Mouse (Mus musculus): ENCODE data around the gene Tmem151b. TPM values are rescaled to one million over a fixed set of nuclear protein-coding genes. Genes with fewer than 3 reads are reported as not detected.

Gene Tmem151b
- polyA plus RNA-seq, 1 experiment from 2014 or later: 1.7 TPM

DNA sequence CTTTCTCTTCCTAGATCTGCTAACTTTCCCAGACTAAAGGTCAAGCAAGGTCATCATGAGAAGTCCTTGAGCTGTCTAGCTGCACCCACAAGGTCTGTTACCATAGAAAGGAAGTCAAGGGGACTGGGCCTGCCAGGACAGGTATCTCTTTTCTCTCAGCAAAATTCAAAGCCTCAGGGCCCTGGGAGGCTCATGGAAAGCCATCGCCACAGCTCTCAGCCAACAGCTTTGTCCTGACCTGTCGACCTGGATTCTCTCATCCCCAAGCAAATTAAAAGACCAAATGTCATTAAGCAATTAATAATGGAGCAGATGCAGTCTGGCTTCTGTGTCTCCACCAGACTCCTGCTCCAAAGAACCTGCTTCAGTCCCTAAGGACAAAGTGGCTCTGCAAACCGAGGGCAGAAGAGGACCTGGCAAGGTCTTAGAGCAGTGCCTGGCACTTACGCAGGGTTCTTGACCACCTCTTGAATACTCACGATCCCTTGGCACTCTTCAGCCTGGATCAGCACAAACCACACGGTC lies 43.5 kb downstream of the Tmem151b start:
- Histone ChIP-seq H3K4me3 (ENCODE audit: low read depth, low read length) (no peak overlapping the region), H3K27me3 (replicated peaks; ENCODE audit: control insufficient read depth, insufficient read depth, low read length) (no peaks in the 10 kb centered on the region), H3K4me1 (ENCODE audit: control insufficient read depth, insufficient read depth, low read length) (peaks cover 5% of the 10 kb centered on the region; the same call in 1 of the 2 replicates), H3K4me2 (ENCODE audit: low read depth, low read length) (peak overlapping the region; percentile 27), H3K27ac (replicated peaks; ENCODE audit: low read depth, low read length) (no peak overlapping the region), H3K9me3 (ENCODE audit: control insufficient read depth, low read length) (no peaks in the 10 kb centered on the region), H3K9ac (ENCODE audit: low read depth, low read length) (0 out of 2 replicates have a peak overlapping the region, but pooled peaks have one; percentile 79), H3K36me3 (ENCODE audit: control insufficient read depth, insufficient read depth, low read length) (peaks cover 18% of the 10 kb centered on the region; the same call in 1 of the 2 replicates)
- ATAC-seq (ENCODE audit: low read depth) (no peak), DNase-seq (ENCODE audit: low spot score) (no peak)
- WGBS: 66% methylated on average over 6 of the region's 6 CpGs

DNA sequence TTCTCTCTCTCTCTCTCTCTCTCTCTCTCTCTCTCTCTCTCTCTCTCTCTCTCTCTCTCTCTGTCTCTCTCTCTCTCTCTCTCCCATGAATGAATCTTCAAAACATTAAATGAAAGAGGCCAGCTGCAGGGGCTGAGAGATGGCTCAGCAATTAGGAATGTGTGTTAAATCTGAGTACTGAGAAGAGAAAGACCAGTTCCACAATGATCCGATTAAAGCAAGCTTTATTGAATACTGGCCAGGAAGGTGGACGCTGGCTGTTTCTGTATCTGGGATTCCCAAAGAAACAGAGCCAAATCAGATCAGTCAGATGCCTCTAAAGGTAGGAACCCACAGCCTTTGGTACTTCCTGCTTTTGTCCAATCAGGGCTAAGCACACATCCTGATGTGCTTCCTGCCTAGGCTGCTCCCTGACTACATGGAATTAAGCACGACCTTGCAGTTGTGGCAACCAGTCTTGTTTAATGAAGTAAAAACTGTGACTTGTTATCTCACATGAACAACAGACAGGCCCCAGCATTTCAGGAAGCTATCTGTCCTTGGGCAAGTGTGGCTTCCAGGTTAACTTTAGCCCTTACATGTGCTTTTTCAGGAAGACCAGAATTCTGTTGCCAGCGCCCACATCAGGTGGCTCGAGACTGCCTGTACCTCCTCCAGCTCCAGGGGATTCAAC lies 46.0 kb downstream of the Tmem151b start:
- ATAC-seq (ENCODE audit: low read depth): no peak
- Histone ChIP-seq H3K36me3 (ENCODE audit: control insufficient read depth, insufficient read depth, low read length) (0 out of 2 replicates have a peak, but pooled peaks cover 2% of the 10 kb centered on the region), H3K27ac (replicated peaks; ENCODE audit: low read depth, low read length) (no peak overlapping the region), H3K4me2 (ENCODE audit: low read depth, low read length) (no peak overlapping the region), H3K4me3 (ENCODE audit: low read depth, low read length) (no peak overlapping the region), H3K9ac (ENCODE audit: low read depth, low read length) (no peak overlapping the region), H3K9me3 (ENCODE audit: control insufficient read depth, low read length) (no peaks in the 10 kb centered on the region), H3K4me1 (ENCODE audit: control insufficient read depth, insufficient read depth, low read length) (peaks cover 5% of the 10 kb centered on the region; the same call in 1 of the 2 replicates), H3K27me3 (replicated peaks; ENCODE audit: control insufficient read depth, insufficient read depth, low read length) (no peaks in the 10 kb centered on the region)
- WGBS: 54% methylated on average over 5 of the region's 5 CpGs
- no peak for DNase-seq (ENCODE audit: low spot score)

GRCm38 (mm10) chr17:45502324-45502723 lies 47.2 kb downstream of the Tmem151b start:
- no peak for ATAC-seq (ENCODE audit: low read depth)
- no peak for DNase-seq (ENCODE audit: low spot score)
- no peaks in the 10 kb centered on the region for H3K36me3 ChIP-seq (ENCODE audit: control insufficient read depth, insufficient read depth, low read length)
- H3K4me2 ChIP-seq (ENCODE audit: low read depth, low read length): no peak overlapping the region
- no peak overlapping the region for H3K4me3 ChIP-seq (ENCODE audit: low read depth, low read length)
- H3K9ac ChIP-seq (ENCODE audit: low read depth, low read length): no peak overlapping the region
- H3K27me3 ChIP-seq (replicated peaks; ENCODE audit: control insufficient read depth, insufficient read depth, low read length): no peaks in the 10 kb centered on the region
- no peak overlapping the region for H3K27ac ChIP-seq (replicated peaks; ENCODE audit: low read depth, low read length)
- 51% methylated on average over 4 of the region's 4 CpGs for WGBS
- peaks cover 2% of the 10 kb centered on the region; the same call in 1 of the 2 replicates for H3K4me1 ChIP-seq (ENCODE audit: control insufficient read depth, insufficient read depth, low read length)
- H3K9me3 ChIP-seq (ENCODE audit: control insufficient read depth, low read length): no peaks in the 10 kb centered on the region

- Histone ChIP-seq H3K4me1 (ENCODE audit: control insufficient read depth, insufficient read depth, low read length) (no peaks in the 10 kb centered on the region), H3K4me2 (ENCODE audit: low read depth, low read length) (no peak overlapping the region), H3K9me3 (ENCODE audit: control insufficient read depth, low read length) (no peaks in the 10 kb centered on the region), H3K27me3 (replicated peaks; ENCODE audit: control insufficient read depth, insufficient read depth, low read length) (no peaks in the 10 kb centered on the region), H3K4me3 (ENCODE audit: low read depth, low read length) (no peak overlapping the region), H3K9ac (ENCODE audit: low read depth, low read length) (no peak overlapping the region), H3K27ac (replicated peaks; ENCODE audit: low read depth, low read length) (no peak overlapping the region), H3K36me3 (ENCODE audit: control insufficient read depth, insufficient read depth, low read length) (no peaks in the 10 kb centered on the region)
- WGBS: 34% methylated on average over 4 of the region's 4 CpGs
- DNase-seq (ENCODE audit: low spot score) (no peak), ATAC-seq (ENCODE audit: low read depth) (no peak)
Observed at GRCm38 (mm10) chr17:45500981-45501380, 48.5 kb downstream of the Tmem151b start.

DNA sequence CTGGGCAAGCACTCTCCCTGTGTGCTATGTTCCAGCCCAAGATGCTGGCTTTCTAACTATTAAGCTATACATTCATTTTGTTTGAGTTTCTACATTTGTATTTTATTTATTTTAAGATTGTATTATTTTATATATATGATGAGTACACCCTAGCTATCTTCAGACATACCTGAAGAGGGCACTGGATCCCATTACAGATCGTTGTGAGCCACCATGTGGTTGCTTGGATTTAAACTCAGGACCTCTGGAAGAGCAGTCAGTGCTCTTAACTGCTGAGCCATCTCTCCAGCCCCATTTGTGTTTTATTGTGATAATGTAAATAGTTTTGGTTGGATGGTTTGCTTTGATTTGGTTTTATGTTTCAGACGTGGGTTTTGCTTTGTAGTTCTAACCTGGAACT lies 50.0 kb downstream of the Tmem151b start:
- DNase-seq (ENCODE audit: low spot score) (no peak), ATAC-seq (ENCODE audit: low read depth) (no peak)
- H3K4me3 ChIP-seq (ENCODE audit: low read depth, low read length): no peak overlapping the region
- H3K36me3 ChIP-seq (ENCODE audit: control insufficient read depth, insufficient read depth, low read length): no peaks in the 10 kb centered on the region
- no peak overlapping the region for H3K27ac ChIP-seq (replicated peaks; ENCODE audit: low read depth, low read length)
- no peak overlapping the region for H3K9ac ChIP-seq (ENCODE audit: low read depth, low read length)
- H3K4me1 ChIP-seq (ENCODE audit: control insufficient read depth, insufficient read depth, low read length): no peaks in the 10 kb centered on the region
- H3K9me3 ChIP-seq (ENCODE audit: control insufficient read depth, low read length): no peaks in the 10 kb centered on the region
- H3K4me2 ChIP-seq (ENCODE audit: low read depth, low read length): no peak overlapping the region
- H3K27me3 ChIP-seq (replicated peaks; ENCODE audit: control insufficient read depth, insufficient read depth, low read length): no peaks in the 10 kb centered on the region
- 47% methylated on average over 2 of the region's 2 CpGs for WGBS

DNA sequence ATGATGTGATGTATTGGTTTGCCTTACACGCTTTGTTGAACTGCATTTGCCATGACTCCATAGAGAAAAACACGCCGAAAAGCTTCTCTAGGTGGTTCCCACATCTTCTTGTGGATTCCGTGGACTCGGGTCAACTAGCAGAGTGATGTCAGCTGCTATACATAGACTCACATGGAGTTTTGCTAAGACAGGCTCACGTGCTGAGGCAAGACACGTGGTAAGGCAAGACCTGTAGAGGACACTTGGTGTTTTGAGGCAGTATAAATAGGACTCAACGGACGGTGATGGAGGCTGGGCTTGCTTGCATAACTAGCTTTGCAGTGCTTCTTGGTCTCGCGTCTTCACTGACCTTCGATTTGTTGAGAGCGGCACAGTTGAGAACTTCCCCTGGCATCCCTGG lies 51.1 kb downstream of the Tmem151b start:
- H3K4me1 ChIP-seq (ENCODE audit: control insufficient read depth, insufficient read depth, low read length): no peaks in the 10 kb centered on the region
- no peak overlapping the region for H3K27ac ChIP-seq (replicated peaks; ENCODE audit: low read depth, low read length)
- H3K9me3 ChIP-seq (ENCODE audit: control insufficient read depth, low read length): no peaks in the 10 kb centered on the region
- WGBS: 82% methylated on average over 13 of the region's 13 CpGs
- no peak overlapping the region for H3K9ac ChIP-seq (ENCODE audit: low read depth, low read length)
- H3K4me3 ChIP-seq (ENCODE audit: low read depth, low read length): no peak overlapping the region
- H3K36me3 ChIP-seq (ENCODE audit: control insufficient read depth, insufficient read depth, low read length): no peaks in the 10 kb centered on the region
- H3K4me2 ChIP-seq (ENCODE audit: low read depth, low read length): no peak overlapping the region
- ATAC-seq (ENCODE audit: low read depth): no peak
- no peaks in the 10 kb centered on the region for H3K27me3 ChIP-seq (replicated peaks; ENCODE audit: control insufficient read depth, insufficient read depth, low read length)
- no peak for DNase-seq (ENCODE audit: low spot score)

DNA sequence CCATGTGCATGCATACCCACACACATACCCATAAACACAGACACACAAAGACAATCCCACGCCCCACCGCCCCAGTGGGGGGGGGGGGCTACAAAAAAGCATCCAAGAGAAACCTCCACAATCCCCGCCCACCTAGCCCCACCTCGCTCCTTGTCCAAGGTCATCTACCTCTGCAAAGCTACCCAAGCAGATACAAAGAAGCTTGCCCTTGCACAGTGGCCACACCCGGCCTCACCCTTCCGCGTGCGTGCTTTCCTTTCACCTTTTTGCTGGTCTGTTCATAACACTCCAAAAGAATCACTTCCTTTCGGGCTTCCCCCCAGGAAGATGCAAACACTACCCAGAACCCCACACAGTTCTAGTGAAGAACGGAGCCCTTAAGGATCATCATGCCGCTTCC lies 54.1 kb downstream of the Tmem151b start:
- Histone ChIP-seq H3K36me3 (ENCODE audit: control insufficient read depth, insufficient read depth, low read length) (no peaks in the 10 kb centered on the region), H3K4me3 (ENCODE audit: low read depth, low read length) (no peak overlapping the region), H3K27ac (replicated peaks; ENCODE audit: low read depth, low read length) (no peak overlapping the region), H3K27me3 (replicated peaks; ENCODE audit: control insufficient read depth, insufficient read depth, low read length) (no peaks in the 10 kb centered on the region), H3K9me3 (ENCODE audit: control insufficient read depth, low read length) (no peaks in the 10 kb centered on the region), H3K4me1 (ENCODE audit: control insufficient read depth, insufficient read depth, low read length) (no peaks in the 10 kb centered on the region), H3K9ac (ENCODE audit: low read depth, low read length) (no peak overlapping the region), H3K4me2 (ENCODE audit: low read depth, low read length) (no peak overlapping the region)
- ATAC-seq (ENCODE audit: low read depth): no peak
- no peak for DNase-seq (ENCODE audit: low spot score)
- 78% methylated on average over 11 of the region's 11 CpGs for WGBS
